Mouse (Mus musculus): ENCODE data around the gene Mrrf.
A peak's percentile ranks its signal among the peaks of the same experiment; 100 is the strongest.
"Not testable (repeated sequence)": the region's sequence is repeated elsewhere in the genome, so short reads cannot be mapped to it uniquely, and the experiment has no call there.

Mrrf gene

GRCm38 (mm10) chr2:36129051-36129450 is 7.1 kb upstream of the Mrrf start:
- no peak for DNase-seq (ENCODE audit: low read depth, low spot score)

- DNase-seq (ENCODE audit: low read depth, low spot score): no peak
Observed at GRCm38 (mm10) chr2:36135887-36136286, 302 bp upstream of the Mrrf start.

GRCm38 (mm10) chr2:36139096-36139495 is 2.9 kb downstream of the Mrrf start:
- DNase-seq (ENCODE audit: low read depth, low spot score): no peak

- no peak for DNase-seq (ENCODE audit: low read depth, low spot score)
Observed at GRCm38 (mm10) chr2:36148876-36149365, 12.7 kb downstream of the Mrrf start.

GRCm38 (mm10) chr2:36152401-36152800 is 16.2 kb downstream of the Mrrf start:
- not testable (repeated sequence) for DNase-seq (ENCODE audit: low read depth, low spot score)

GRCm38 (mm10) chr2:36157461-36157860 is 21.3 kb downstream of the Mrrf start:
- peak; percentile 44 for DNase-seq (ENCODE audit: low read depth, low spot score)

GRCm38 (mm10) chr2:36159336-36159735 is 23.1 kb downstream of the Mrrf start:
- DNase-seq (ENCODE audit: low read depth, low spot score): no peak

GRCm38 (mm10) chr2:36167990-36168618 is 31.9 kb downstream of the Mrrf start:
- DNase-seq (ENCODE audit: low read depth, low spot score): no peak

- DNase-seq (ENCODE audit: low read depth, low spot score): no peak
Observed at GRCm38 (mm10) chr2:36169176-36169575, 33.0 kb downstream of the Mrrf start.

GRCm38 (mm10) chr2:36172136-36172535 is 35.9 kb downstream of the Mrrf start:
- no peak for DNase-seq (ENCODE audit: low read depth, low spot score)

- DNase-seq (ENCODE audit: low read depth, low spot score): no peak
Observed at GRCm38 (mm10) chr2:36172574-36172973, 36.4 kb downstream of the Mrrf start.

GRCm38 (mm10) chr2:36179487-36179886 is 43.3 kb downstream of the Mrrf start:
- DNase-seq (ENCODE audit: low read depth, low spot score): no peak

GRCm38 (mm10) chr2:36181587-36182368 is 45.6 kb downstream of the Mrrf start:
- DNase-seq (ENCODE audit: low read depth, low spot score): not testable (repeated sequence)

GRCm38 (mm10) chr2:36183278-36183677 is 47.1 kb downstream of the Mrrf start:
- DNase-seq (ENCODE audit: low read depth, low spot score): no peak

- DNase-seq (ENCODE audit: low read depth, low spot score): no peak
Observed at GRCm38 (mm10) chr2:36184192-36184591, 48.0 kb downstream of the Mrrf start.

GRCm38 (mm10) chr2:36184876-36185275 is 48.7 kb downstream of the Mrrf start:
- no peak for DNase-seq (ENCODE audit: low read depth, low spot score)

- not testable (repeated sequence) for DNase-seq (ENCODE audit: low read depth, low spot score)
Observed at GRCm38 (mm10) chr2:36189200-36189599, 53.0 kb downstream of the Mrrf start.

GRCm38 (mm10) chr2:36191098-36191941 is 55.1 kb downstream of the Mrrf start:
- DNase-seq (ENCODE audit: low read depth, low spot score): no peak

GRCm38 (mm10) chr2:36197021-36197420 is 60.8 kb downstream of the Mrrf start:
- no peak for DNase-seq (ENCODE audit: low read depth, low spot score)

GRCm38 (mm10) chr2:36197919-36198881 is 62.0 kb downstream of the Mrrf start:
- DNase-seq (ENCODE audit: low read depth, low spot score): peak; percentile 12

- DNase-seq (ENCODE audit: low read depth, low spot score): no peak
Observed at GRCm38 (mm10) chr2:36198882-36199262, 62.7 kb downstream of the Mrrf start.

Data from CD4-positive, CD25-positive, alpha-beta regulatory T cell, adult 2 months (primary cell).